Mouse (Mus musculus): ENCODE measurements around the gene Gal3st1.

DNA sequence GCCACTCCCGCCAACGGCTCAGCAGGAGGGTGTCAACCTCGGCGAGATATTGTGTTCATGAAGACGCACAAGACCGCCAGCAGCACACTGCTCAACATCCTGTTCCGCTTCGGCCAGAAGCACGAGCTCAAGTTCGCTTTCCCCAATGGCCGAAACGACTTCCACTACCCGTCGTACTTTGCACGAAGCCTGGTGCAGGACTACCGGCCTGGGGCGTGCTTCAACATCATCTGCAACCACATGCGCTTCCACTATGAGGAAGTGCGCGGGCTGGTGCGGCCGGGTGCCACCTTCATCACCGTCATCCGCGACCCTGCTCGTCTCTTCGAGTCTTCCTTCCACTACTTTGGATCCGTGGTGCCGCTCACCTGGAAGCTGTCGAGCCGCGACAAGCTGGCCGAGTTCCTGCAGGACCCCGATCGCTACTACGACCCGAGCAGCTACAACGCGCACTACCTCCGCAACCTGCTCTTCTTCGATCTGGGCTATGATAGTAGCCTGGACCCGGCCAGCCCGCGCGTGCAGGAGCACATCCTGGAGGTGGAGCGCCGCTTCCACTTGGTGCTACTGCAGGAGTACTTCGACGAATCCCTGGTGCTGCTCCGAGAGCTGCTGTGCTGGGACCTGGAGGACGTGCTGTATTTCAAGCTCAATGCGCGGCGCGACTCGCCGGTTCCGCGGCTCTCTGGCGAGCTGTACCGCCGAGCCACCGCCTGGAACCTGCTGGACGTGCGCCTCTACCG, 14.7 kb downstream of the Gal3st1 start:
- no peak for TF ChIP-seq JUND (conservative IDR thresholded peaks at IDR 0.05; ENCODE audit: low read depth, low read length)
- no peak for TF ChIP-seq CTCF (conservative IDR thresholded peaks at IDR 0.05 in 1 of 2, IDR thresholded peaks at IDR 0.05 in 1 of 2; ENCODE audit: low read depth in 2 of 2, low read length in 2 of 2)
